Mouse (Mus musculus): ENCODE measurements at regions not wholly inside any gene's neighbourhood (a gene's known extent, or its start where the extent isn't known, plus 50 kb on each side); places are given as distances from the start of the nearest gene placed in this dataset.

GRCm38 (mm10) chr1:57266695-57267094, 110.7 kb upstream of the 1700066M21Rik start:
- TF ChIP-seq CTCF (IDR thresholded peaks at IDR 0.05; ENCODE audit: control insufficient read depth, insufficient read depth, insufficient read length) (no peak), MAX (IDR thresholded peaks at IDR 0.05) (no peak), MYOD1 (IDR thresholded peaks at IDR 0.05; ENCODE audit: control insufficient read depth, insufficient read length, low read depth) (no peak)
